Mouse (Mus musculus): Measurements from ENCODE around the gene Nudt6. TPM values are rescaled to one million over a fixed set of nuclear protein-coding genes. Genes with fewer than 3 reads are reported as not detected.

Nudt6 gene
- total and polyA plus RNA-seq, 2 experiments from 2014 or later = 6.6 to 10.2 TPM

GRCm38 (mm10) chr3:37387310-37387709 is 32.7 kb downstream of the Nudt6 start:
- H3K36me3 ChIP-seq (ENCODE audit: insufficient read depth) = no peaks in the 10 kb centered on the region
- H3K27ac ChIP-seq (ENCODE audit: low read depth, low read length) = no peak overlapping the region
- WGBS = 92% methylated on average over 6 of the region's 6 CpGs
- ATAC-seq (no peak), DNase-seq (no peak)
- no peak overlapping the region for H3K4me2 ChIP-seq (ENCODE audit: low read depth)
- H3K27me3 ChIP-seq (ENCODE audit: insufficient read depth, low read length) = no peaks in the 10 kb centered on the region
- no peak for TF ChIP-seq CTCF (IDR thresholded peaks at IDR 0.05; ENCODE audit: low read depth)
- H3K9me3 ChIP-seq (ENCODE audit: low read length) = no peaks in the 10 kb centered on the region
- H3K9ac ChIP-seq = no peak overlapping the region
- H3K4me1 ChIP-seq (ENCODE audit: insufficient read depth) = no peaks in the 10 kb centered on the region
- H3K4me3 ChIP-seq (ENCODE audit: low read depth, low read length) = no peak overlapping the region

- H3K9me3 ChIP-seq (ENCODE audit: low read length) = no peaks in the 10 kb centered on the region
- DNase-seq = no peak
- H3K27ac ChIP-seq (ENCODE audit: low read depth, low read length) = no peak overlapping the region
- no peak overlapping the region for H3K9ac ChIP-seq
- 80% methylated on average over 6 of the region's 6 CpGs for WGBS
- no peak for ATAC-seq
- no peak for TF ChIP-seq CTCF (IDR thresholded peaks at IDR 0.05; ENCODE audit: low read depth)
- no peak overlapping the region for H3K4me3 ChIP-seq (ENCODE audit: low read depth, low read length)
- no peak overlapping the region for H3K4me2 ChIP-seq (ENCODE audit: low read depth)
- no peaks in the 10 kb centered on the region for H3K36me3 ChIP-seq (ENCODE audit: insufficient read depth)
- no peaks in the 10 kb centered on the region for H3K4me1 ChIP-seq (ENCODE audit: insufficient read depth)
- H3K27me3 ChIP-seq (ENCODE audit: insufficient read depth, low read length) = no peaks in the 10 kb centered on the region
Observed at GRCm38 (mm10) chr3:37383096-37383765, 36.8 kb downstream of the Nudt6 start.

- no peak overlapping the region for H3K9ac ChIP-seq
- no peaks in the 10 kb centered on the region for H3K27me3 ChIP-seq (ENCODE audit: insufficient read depth, low read length)
- WGBS = 69% methylated on average over 6 of the region's 6 CpGs
- H3K27ac ChIP-seq (ENCODE audit: low read depth, low read length) = no peak overlapping the region
- H3K4me2 ChIP-seq (ENCODE audit: low read depth) = no peak overlapping the region
- H3K4me3 ChIP-seq (ENCODE audit: low read depth, low read length) = no peak overlapping the region
- no peaks in the 10 kb centered on the region for H3K4me1 ChIP-seq (ENCODE audit: insufficient read depth)
- DNase-seq (no peak), ATAC-seq (no peak)
- no peaks in the 10 kb centered on the region for H3K36me3 ChIP-seq (ENCODE audit: insufficient read depth)
- H3K9me3 ChIP-seq (ENCODE audit: low read length) = no peaks in the 10 kb centered on the region
- no peak for TF ChIP-seq CTCF (IDR thresholded peaks at IDR 0.05; ENCODE audit: low read depth)
Observed at GRCm38 (mm10) chr3:37381457-37381856, 38.6 kb downstream of the Nudt6 start.

GRCm38 (mm10) chr3:37379930-37380881 is 39.8 kb downstream of the Nudt6 start:
- no peak for TF ChIP-seq CTCF (IDR thresholded peaks at IDR 0.05; ENCODE audit: low read depth)
- no peak overlapping the region for H3K9ac ChIP-seq
- no peaks in the 10 kb centered on the region for H3K27me3 ChIP-seq (ENCODE audit: insufficient read depth, low read length)
- H3K36me3 ChIP-seq (ENCODE audit: insufficient read depth) = no peaks in the 10 kb centered on the region
- no peaks in the 10 kb centered on the region for H3K9me3 ChIP-seq (ENCODE audit: low read length)
- no peak overlapping the region for H3K4me3 ChIP-seq (ENCODE audit: low read depth, low read length)
- ATAC-seq (peak; percentile 18; the same call in 1 of the 2 replicates), DNase-seq (no peak)
- H3K27ac ChIP-seq (ENCODE audit: low read depth, low read length) = no peak overlapping the region
- H3K4me1 ChIP-seq (ENCODE audit: insufficient read depth) = no peaks in the 10 kb centered on the region
- 46% methylated on average over 18 of the region's 18 CpGs for WGBS
- H3K4me2 ChIP-seq (ENCODE audit: low read depth) = no peak overlapping the region

GRCm38 (mm10) chr3:37379201-37379600 is 40.8 kb downstream of the Nudt6 start:
- no peaks in the 10 kb centered on the region for H3K4me1 ChIP-seq (ENCODE audit: insufficient read depth)
- H3K4me3 ChIP-seq (ENCODE audit: low read depth, low read length) = no peak overlapping the region
- no peak for TF ChIP-seq CTCF (IDR thresholded peaks at IDR 0.05; ENCODE audit: low read depth)
- no peaks in the 10 kb centered on the region for H3K36me3 ChIP-seq (ENCODE audit: insufficient read depth)
- no peaks in the 10 kb centered on the region for H3K9me3 ChIP-seq (ENCODE audit: low read length)
- no peak for DNase-seq
- no peaks in the 10 kb centered on the region for H3K27me3 ChIP-seq (ENCODE audit: insufficient read depth, low read length)
- H3K4me2 ChIP-seq (ENCODE audit: low read depth) = no peak overlapping the region
- 88% methylated on average over 14 of the region's 14 CpGs for WGBS
- no peak overlapping the region for H3K9ac ChIP-seq
- ATAC-seq = no peak
- no peak overlapping the region for H3K27ac ChIP-seq (ENCODE audit: low read depth, low read length)

GRCm38 (mm10) chr3:37378412-37378811 is 41.6 kb downstream of the Nudt6 start:
- Histone ChIP-seq H3K9me3 (ENCODE audit: low read length) (no peaks in the 10 kb centered on the region), H3K4me3 (ENCODE audit: low read depth, low read length) (no peak overlapping the region), H3K4me2 (ENCODE audit: low read depth) (no peak overlapping the region), H3K4me1 (ENCODE audit: insufficient read depth) (no peaks in the 10 kb centered on the region), H3K9ac (no peak overlapping the region), H3K36me3 (ENCODE audit: insufficient read depth) (no peaks in the 10 kb centered on the region), H3K27ac (ENCODE audit: low read depth, low read length) (no peak overlapping the region), H3K27me3 (ENCODE audit: insufficient read depth, low read length) (no peaks in the 10 kb centered on the region)
- 68% methylated on average over 6 of the region's 6 CpGs for WGBS
- ATAC-seq (no peak), DNase-seq (no peak)
- TF ChIP-seq CTCF (IDR thresholded peaks at IDR 0.05; ENCODE audit: low read depth) = no peak

GRCm38 (mm10) chr3:37377926-37378325 is 42.1 kb downstream of the Nudt6 start:
- no peaks in the 10 kb centered on the region for H3K27me3 ChIP-seq (ENCODE audit: insufficient read depth, low read length)
- H3K4me3 ChIP-seq (ENCODE audit: low read depth, low read length) = no peak overlapping the region
- DNase-seq = no peak
- H3K36me3 ChIP-seq (ENCODE audit: insufficient read depth) = no peaks in the 10 kb centered on the region
- no peaks in the 10 kb centered on the region for H3K4me1 ChIP-seq (ENCODE audit: insufficient read depth)
- no peak overlapping the region for H3K9ac ChIP-seq
- no peak overlapping the region for H3K4me2 ChIP-seq (ENCODE audit: low read depth)
- H3K9me3 ChIP-seq (ENCODE audit: low read length) = no peaks in the 10 kb centered on the region
- 82% methylated on average over 6 of the region's 6 CpGs for WGBS
- no peak for ATAC-seq
- no peak for TF ChIP-seq CTCF (IDR thresholded peaks at IDR 0.05; ENCODE audit: low read depth)
- H3K27ac ChIP-seq (ENCODE audit: low read depth, low read length) = no peak overlapping the region
